Mouse (Mus musculus): ENCODE results near the gene Tmem150c. TPM values are rescaled to one million over a fixed set of nuclear protein-coding genes. Genes with fewer than 3 reads are reported as not detected.
A peak's percentile ranks its signal among the peaks of the same experiment; 100 is the strongest.

Gene Tmem150c
- total RNA-seq, 2 experiments from 2014 or later, result 41.5 to 46.9 TPM

- DNase-seq (ENCODE audit: extremely low spot score in 1 of 2, low spot score in 2 of 2), result no peak
- Histone ChIP-seq H3K27ac (no peak overlapping the region), H3K4me3 (no peak overlapping the region)
- intact Hi-C loops (cut with DNase I), result no loop called here
- no peak for TF ChIP-seq CTCF (IDR thresholded peaks at IDR 0.05)
These were observed 92.0 kb downstream of the Tmem150c start for GRCm38 (mm10) chr5:100067579-100067978.

- H3K4me3 ChIP-seq, result no peak overlapping the region
- intact Hi-C loops (cut with DNase I), result no loop called here
- DNase-seq (ENCODE audit: extremely low spot score in 1 of 2, low spot score in 2 of 2), result no peak
- TF ChIP-seq CTCF (IDR thresholded peaks at IDR 0.05), result no peak
- no peak overlapping the region for H3K27ac ChIP-seq
These were observed 98.7 kb downstream of the Tmem150c start for GRCm38 (mm10) chr5:100060876-100061275.

GRCm38 (mm10) chr5:100059326-100059725 lies 100.3 kb downstream of the Tmem150c start:
- TF ChIP-seq CTCF (IDR thresholded peaks at IDR 0.05), result no peak
- DNase-seq (ENCODE audit: extremely low spot score in 1 of 2, low spot score in 2 of 2), result no peak
- intact Hi-C loops (cut with DNase I), result no loop called here
- H3K27ac ChIP-seq, result peak overlapping the region; percentile 40; the same call in 1 of the 2 replicates
- H3K4me3 ChIP-seq, result no peak overlapping the region

GRCm38 (mm10) chr5:100058729-100059128 lies 100.9 kb downstream of the Tmem150c start:
- DNase-seq (ENCODE audit: extremely low spot score in 1 of 2, low spot score in 2 of 2), result no peak
- no peak overlapping the region for H3K4me3 ChIP-seq
- H3K27ac ChIP-seq, result no peak overlapping the region; the same call in 1 of the 2 replicates
- no peak for TF ChIP-seq CTCF (IDR thresholded peaks at IDR 0.05)
- intact Hi-C loops (cut with DNase I), result no loop called here

GRCm38 (mm10) chr5:100057461-100058209 lies 102.0 kb downstream of the Tmem150c start:
- no peak overlapping the region for H3K27ac ChIP-seq
- no peak overlapping the region for H3K4me3 ChIP-seq
- intact Hi-C loops (cut with DNase I), result no loop called here
- no peak for TF ChIP-seq CTCF (IDR thresholded peaks at IDR 0.05)
- DNase-seq (ENCODE audit: extremely low spot score in 1 of 2, low spot score in 2 of 2), result no peak

GRCm38 (mm10) chr5:100055866-100056369 lies 103.7 kb downstream of the Tmem150c start:
- H3K27ac ChIP-seq, result no peak overlapping the region
- intact Hi-C loops (cut with DNase I), result no loop called here
- no peak for TF ChIP-seq CTCF (IDR thresholded peaks at IDR 0.05)
- DNase-seq (ENCODE audit: extremely low spot score in 1 of 2, low spot score in 2 of 2), result no peak
- no peak overlapping the region for H3K4me3 ChIP-seq

GRCm38 (mm10) chr5:100054807-100055547 lies 104.6 kb downstream of the Tmem150c start:
- DNase-seq (ENCODE audit: extremely low spot score in 1 of 2, low spot score in 2 of 2), result no peak
- intact Hi-C loops (cut with DNase I), result no loop called here
- H3K4me3 ChIP-seq, result no peak overlapping the region
- no peak overlapping the region for H3K27ac ChIP-seq
- TF ChIP-seq CTCF (IDR thresholded peaks at IDR 0.05), result no peak

- no peak overlapping the region for H3K27ac ChIP-seq
- no peak for TF ChIP-seq CTCF (IDR thresholded peaks at IDR 0.05)
- no peak overlapping the region for H3K4me3 ChIP-seq
- DNase-seq (ENCODE audit: extremely low spot score in 1 of 2, low spot score in 2 of 2), result no peak
- intact Hi-C loops (cut with DNase I), result no loop called here
These were observed 106.9 kb downstream of the Tmem150c start for GRCm38 (mm10) chr5:100052728-100053127.

- intact Hi-C loops (cut with DNase I), result no loop called here
- Histone ChIP-seq H3K4me3 (no peak overlapping the region), H3K27ac (no peak overlapping the region)
- no peak for DNase-seq (ENCODE audit: extremely low spot score in 1 of 2, low spot score in 2 of 2)
- peak; percentile 14 for TF ChIP-seq CTCF (IDR thresholded peaks at IDR 0.05)
These were observed 109.7 kb downstream of the Tmem150c start for GRCm38 (mm10) chr5:100049904-100050303.

- intact Hi-C loops (cut with DNase I), result no loop called here
- no peak overlapping the region for H3K4me3 ChIP-seq
- TF ChIP-seq CTCF (IDR thresholded peaks at IDR 0.05), result no peak
- H3K27ac ChIP-seq, result no peak overlapping the region
- no peak for DNase-seq (ENCODE audit: extremely low spot score in 1 of 2, low spot score in 2 of 2)
These were observed 111.7 kb downstream of the Tmem150c start for GRCm38 (mm10) chr5:100047871-100048270.

- no peak overlapping the region for H3K27ac ChIP-seq
- TF ChIP-seq CTCF (IDR thresholded peaks at IDR 0.05), result no peak
- no peak for DNase-seq (ENCODE audit: extremely low spot score in 1 of 2, low spot score in 2 of 2)
- H3K4me3 ChIP-seq, result no peak overlapping the region
- intact Hi-C loops (cut with DNase I), result no loop called here
These were observed 112.4 kb downstream of the Tmem150c start for GRCm38 (mm10) chr5:100047143-100047640.

GRCm38 (mm10) chr5:100046096-100046495 lies 113.5 kb downstream of the Tmem150c start:
- Histone ChIP-seq H3K4me3 (no peak overlapping the region), H3K27ac (no peak overlapping the region)
- no peak for TF ChIP-seq CTCF (IDR thresholded peaks at IDR 0.05)
- intact Hi-C loops (cut with DNase I), result no loop called here
- DNase-seq (ENCODE audit: extremely low spot score in 1 of 2, low spot score in 2 of 2), result no peak

Measured in left cerebral cortex, adult 2 months (tissue).